Mouse (Mus musculus) bone marrow, adult 2 months (tissue): ENCODE data around the gene Dagla. TPM values are rescaled to one million over a fixed set of nuclear protein-coding genes. Genes with fewer than 3 reads are reported as not detected.
A peak's percentile ranks its signal among the peaks of the same experiment; 100 is the strongest.

Experiments used
- H3K27ac ChIP-seq: fragments of 200-500 bp; 2 replicates; pipeline ENCODE4 v1.5.1; 2012; ENCODE audit warnings: low read depth, mild to moderate bottlenecking, control low read depth, inconsistent platforms, low read length; ENCODE audit not compliant: control insufficient read depth, poor library complexity, insufficient read depth
- H3K4me1 ChIP-seq: fragments of 200-500 bp; 2 replicates; pipeline ENCODE4 v1.6.1; 2011; ENCODE audit warnings: low read length; ENCODE audit not compliant: control insufficient read depth, insufficient read depth
- H3K4me3 ChIP-seq: fragments of 200-500 bp; replicated peaks from 2 replicates; pipeline ENCODE3; 2011; ENCODE audit warnings: mild to moderate bottlenecking, low read depth, low read length, control low read depth; ENCODE audit not compliant: control insufficient read depth
- CTCF ChIP-seq: fragments of 200-500 bp; IDR thresholded peaks from 2 replicates; pipeline ENCODE4 v1.5.1; 2011; ENCODE audit warnings: low read length, control low read depth; ENCODE audit not compliant: control insufficient read depth, insufficient read depth
- POLR2A ChIP-seq: fragments of 200-500 bp; IDR thresholded peaks from 2 replicates; pipeline ENCODE4 v1.6.1; 2011; ENCODE audit warnings: low read depth, mild to moderate bottlenecking, control low read depth, low read length, borderline replicate concordance; ENCODE audit not compliant: control insufficient read depth
- WGBS: fragments of 180-500 bp; shearing (Covaris S2); methylation state at CpG from one replicate; pipeline ENCODE4 v1.1.7; 2018; 5-methylcytosine and 5-hydroxymethylcytosine counted together
- polyA plus RNA-seq: library from polyadenylated mRNA; stranded (reverse); fragments of >200 nt; gene quantifications from 2 replicates; pipeline ENCODE4 v1.2.4, GENCODE M21; 2011; ENCODE audit warnings: low replicate concordance; ENCODE audit not compliant: missing spikeins, insufficient read depth, insufficient read length

Gene Dagla
- polyA plus RNA-seq, 1 experiment, result not detected

DNA sequence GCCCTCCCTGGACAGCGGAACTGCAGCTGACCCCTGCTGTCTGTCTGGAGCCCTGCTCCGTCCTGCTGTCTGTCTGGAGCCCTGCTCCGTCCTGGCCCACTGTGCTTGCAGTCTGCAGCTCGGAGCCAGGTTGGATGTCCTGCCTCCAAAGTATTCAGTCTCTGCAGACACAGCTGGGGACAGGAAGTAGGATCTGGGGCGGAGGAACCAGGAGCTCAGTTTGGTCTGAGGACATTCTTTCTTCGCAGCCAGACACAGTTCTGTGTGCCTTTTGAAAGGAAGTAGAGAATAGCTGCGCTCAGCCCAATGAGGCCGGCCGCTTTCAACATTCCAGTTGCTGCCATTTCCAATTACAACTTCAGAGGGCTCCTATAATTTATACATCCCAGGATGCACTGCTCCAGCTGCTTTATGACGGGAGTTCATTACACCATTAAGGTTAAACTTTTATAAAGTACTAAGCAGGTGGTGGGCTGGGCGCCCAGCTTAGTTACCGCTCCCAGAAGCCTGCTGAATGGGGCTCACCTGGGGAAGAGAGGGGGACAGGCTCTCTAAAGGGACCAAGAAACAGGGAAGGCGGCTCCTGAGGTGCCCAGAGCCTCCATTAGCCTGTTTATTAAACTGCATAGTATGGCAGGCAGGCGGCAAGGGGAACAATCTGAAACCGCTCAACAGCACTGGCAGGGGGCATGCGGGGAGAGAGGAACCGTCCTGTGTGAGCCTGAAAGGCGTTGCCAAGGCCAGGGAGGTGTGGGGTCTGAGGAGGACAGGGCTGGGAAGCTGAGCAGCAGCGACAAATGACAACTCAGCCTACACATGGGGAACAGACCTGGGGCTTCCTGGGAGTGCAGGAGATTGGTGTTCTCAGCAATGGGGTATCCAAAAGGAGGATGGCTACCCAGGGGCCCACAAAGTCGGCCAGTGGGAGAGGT lies 9.8 kb downstream of the Dagla start:
- WGBS, result 63% methylated on average over 20 of the region's 20 CpGs
- no peak overlapping the region for H3K4me3 ChIP-seq
- TF ChIP-seq POLR2A (no peak), CTCF (no peak)
- 0 out of 2 replicates have a peak overlapping the region, but pooled peaks have one; percentile 13 for H3K27ac ChIP-seq
- H3K4me1 ChIP-seq, result no peaks in the 10 kb centered on the region

DNA sequence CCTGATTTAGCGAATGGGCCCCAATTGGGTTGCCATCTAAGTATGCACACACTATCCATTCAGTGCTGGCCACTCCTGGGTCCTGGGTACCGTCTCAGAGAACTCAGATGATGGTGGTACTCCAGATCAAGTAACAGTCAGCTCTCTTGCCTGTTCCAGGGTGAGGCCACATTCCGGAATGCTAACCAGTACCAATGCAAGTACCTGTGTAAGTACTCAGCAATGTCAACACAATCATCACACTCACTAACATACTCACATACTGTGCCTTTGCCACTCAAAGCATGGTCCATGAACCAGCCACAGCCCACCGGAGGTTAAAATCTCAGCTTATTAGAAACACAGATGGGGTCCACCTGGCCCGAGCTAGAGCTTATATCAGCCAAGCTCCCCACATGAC lies 10.7 kb downstream of the Dagla start:
- H3K4me1 ChIP-seq, result no peaks in the 10 kb centered on the region
- H3K27ac ChIP-seq, result no peak overlapping the region
- WGBS, result 84% methylated on average over 5 of the region's 5 CpGs
- no peak overlapping the region for H3K4me3 ChIP-seq
- no peak for TF ChIP-seq CTCF
- TF ChIP-seq POLR2A, result no peak

DNA sequence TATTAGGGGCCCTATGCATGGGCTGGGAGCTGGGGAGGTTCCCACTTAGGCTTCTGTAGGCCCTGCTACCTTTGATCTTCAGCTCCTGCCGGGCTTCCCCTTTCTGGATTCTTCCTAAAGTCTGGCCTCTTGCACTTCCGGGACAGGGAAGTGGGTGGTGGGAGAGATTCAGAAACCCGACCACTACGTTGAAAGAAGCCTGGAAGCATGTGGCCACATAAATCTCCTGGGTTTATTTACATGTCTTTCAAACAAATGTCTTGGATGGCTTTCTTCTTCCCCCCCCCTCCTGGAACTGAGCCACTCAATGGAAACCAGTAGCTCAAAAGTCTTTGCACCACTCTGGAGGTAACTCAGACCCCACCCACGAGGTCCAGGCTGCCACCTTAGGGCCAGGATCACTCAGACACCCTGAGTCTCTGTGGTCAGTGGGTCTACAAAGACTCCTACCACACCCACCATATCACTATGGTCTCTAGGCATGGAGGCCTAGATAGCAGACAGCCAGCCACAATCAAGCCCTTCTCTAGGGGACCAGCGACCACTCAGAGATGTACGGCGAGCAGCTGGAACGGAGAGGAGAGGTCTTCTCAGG lies 12.7 kb downstream of the Dagla start:
- Histone ChIP-seq H3K4me3 (no peak overlapping the region), H3K27ac (no peak overlapping the region), H3K4me1 (no peaks in the 10 kb centered on the region)
- 49% methylated on average over 9 of the region's 9 CpGs for WGBS
- TF ChIP-seq POLR2A, result no peak
- TF ChIP-seq CTCF, result no peak

DNA sequence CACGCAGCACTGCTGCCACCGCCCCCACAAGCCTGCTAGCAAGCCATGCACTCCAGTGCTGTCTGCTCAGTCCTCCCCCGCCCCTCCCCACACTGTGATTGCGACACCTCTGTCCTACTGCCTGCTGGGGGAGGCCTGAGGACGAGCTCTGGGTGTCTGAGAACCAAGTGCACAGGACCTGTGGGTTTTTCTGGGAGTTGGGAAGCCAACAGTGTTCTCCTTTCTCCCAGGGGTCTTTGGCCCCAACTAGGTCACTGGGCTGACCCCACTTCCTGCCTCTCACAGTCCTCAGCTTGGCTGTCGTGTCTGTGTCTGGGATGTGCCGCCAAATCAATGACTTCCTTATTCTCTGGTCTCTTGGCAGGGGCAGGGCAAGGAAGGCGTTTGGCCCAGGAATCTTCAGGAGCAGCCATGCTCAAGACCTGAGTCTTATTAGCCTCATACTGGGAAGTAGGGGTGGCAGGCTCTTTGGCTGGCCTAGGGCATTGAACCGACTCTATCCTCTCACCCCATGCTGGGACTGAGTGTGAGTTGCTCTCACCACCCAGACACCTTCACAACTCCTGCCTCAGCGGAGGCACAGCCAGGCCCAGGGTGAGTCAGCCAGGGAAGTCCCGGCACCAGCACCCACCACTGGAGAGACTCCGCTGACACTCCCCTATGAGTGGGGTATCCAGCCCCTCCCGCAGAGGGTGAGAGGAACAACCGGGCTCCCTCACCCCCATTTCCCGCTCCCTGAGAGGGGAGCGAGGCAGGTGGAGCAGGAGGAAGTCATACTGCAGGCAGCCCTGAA lies 14.3 kb downstream of the Dagla start:
- Histone ChIP-seq H3K4me1 (no peaks in the 10 kb centered on the region), H3K4me3 (no peak overlapping the region), H3K27ac (peak overlapping the region; percentile 2; the same call in 1 of the 2 replicates)
- no peak for TF ChIP-seq CTCF
- 0 out of 2 replicates have a peak, but pooled peaks have one; percentile 12 for TF ChIP-seq POLR2A
- 48% methylated on average over 16 of the region's 16 CpGs for WGBS

DNA sequence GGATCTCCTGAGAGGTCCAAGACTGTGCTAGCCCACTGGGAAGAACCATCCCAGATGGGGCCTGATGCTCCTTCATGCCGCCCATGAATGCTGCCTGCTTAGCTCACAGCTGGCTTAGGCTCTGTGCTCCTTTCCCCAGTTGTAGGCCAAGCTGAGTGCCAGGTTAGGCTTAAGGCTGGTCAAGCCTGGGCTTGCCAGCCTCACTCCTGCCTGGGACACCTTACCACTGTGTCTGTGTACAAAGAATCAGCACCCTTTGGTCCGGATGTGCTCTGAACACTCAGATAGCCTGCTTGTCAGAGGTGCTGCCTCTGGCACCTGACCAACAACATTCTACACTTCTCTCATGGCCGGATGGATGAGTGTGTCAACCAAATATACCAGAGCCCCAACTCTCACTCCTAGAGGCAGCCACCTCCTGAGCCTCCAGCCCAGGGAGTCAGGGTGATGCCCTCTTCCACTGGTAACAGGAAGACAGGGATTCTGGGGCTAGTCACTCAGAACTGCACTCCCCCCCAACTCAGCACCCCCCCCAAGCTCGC lies 15.0 kb downstream of the Dagla start:
- WGBS, result 53% methylated on average over 4 of the region's 4 CpGs
- Histone ChIP-seq H3K27ac (no peak overlapping the region; the same call in 1 of the 2 replicates), H3K4me3 (no peak overlapping the region), H3K4me1 (no peaks in the 10 kb centered on the region)
- TF ChIP-seq CTCF (no peak), POLR2A (no peak)

DNA sequence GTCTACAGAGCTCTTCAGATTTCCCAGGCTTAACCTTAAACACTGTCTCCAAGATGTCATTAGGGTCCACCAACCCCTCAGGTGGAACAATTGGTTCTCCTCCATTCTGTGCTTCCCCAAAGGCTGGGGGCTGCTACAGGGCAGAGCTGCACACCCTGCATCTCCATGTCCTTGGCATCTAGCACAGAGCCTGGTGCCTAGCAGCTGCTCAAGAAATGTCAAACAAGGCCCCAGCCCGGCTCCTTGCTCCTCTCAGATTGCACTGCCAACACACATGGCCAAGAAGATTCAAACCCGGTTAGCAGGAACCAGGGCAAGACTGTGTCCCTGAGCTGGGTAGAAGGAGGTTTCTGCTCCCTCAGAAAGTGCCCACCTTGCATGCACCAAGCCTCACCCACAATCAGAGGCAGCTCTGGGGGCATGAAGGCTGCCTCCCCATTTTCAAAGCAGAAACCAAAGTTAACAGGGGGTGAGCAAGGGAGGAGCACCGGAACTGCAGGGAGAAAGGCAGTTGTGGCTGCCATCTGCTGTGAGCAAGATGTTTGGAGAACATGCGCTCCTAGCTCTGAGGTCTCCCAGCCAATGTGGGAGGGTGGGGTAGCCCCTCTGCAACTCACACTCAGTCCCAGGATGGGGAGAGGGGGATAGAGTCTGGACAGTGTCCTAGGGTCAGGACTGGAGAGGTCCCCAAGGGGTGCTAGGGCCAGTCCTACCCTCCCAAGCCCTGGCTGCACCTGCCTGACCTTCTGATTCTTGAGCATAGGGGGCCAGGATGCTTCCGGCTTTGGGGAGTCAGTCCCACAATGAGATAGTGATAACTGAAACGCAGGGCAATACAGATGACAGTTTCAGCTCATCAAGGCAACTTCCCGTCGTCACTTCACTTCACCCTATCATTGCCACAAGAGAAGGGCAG lies 16.3 kb downstream of the Dagla start:
- 81% methylated on average over 8 of the region's 8 CpGs for WGBS
- H3K4me1 ChIP-seq, result no peaks in the 10 kb centered on the region
- H3K4me3 ChIP-seq, result no peak overlapping the region
- no peak overlapping the region for H3K27ac ChIP-seq
- no peak for TF ChIP-seq POLR2A
- no peak for TF ChIP-seq CTCF

DNA sequence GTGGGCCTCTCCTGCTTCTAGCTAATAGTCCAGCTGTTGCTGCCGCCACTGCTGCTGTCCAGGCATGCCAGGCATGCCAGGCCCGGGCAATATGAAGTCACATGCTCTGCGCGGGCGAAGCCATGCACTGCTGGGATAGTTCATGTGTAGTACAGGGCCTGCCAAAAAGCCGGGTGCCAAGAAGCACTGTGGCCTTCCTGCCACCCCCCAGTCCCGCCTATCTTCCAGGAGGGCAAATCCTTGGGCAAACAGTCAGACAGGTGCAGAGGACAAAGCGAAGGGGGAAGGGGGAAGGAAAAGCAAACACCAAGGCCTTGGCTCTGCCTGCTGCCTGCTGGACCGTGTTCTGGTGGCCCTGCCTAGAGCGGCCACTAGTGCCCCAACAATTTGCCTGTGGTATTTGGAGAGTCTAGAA lies 18.2 kb downstream of the Dagla start:
- Histone ChIP-seq H3K4me1 (no peaks in the 10 kb centered on the region), H3K27ac (no peak overlapping the region), H3K4me3 (no peak overlapping the region)
- 80% methylated on average over 10 of the region's 10 CpGs for WGBS
- TF ChIP-seq CTCF, result no peak
- TF ChIP-seq POLR2A, result no peak
